Mouse (Mus musculus): ENCODE results near the gene Nexn.

- no peak for TF ChIP-seq CTCF (IDR thresholded peaks at IDR 0.05; ENCODE audit: borderline replicate concordance, insufficient read depth, low read depth, low read length)
- no peak for TF ChIP-seq POLR2A (IDR thresholded peaks at IDR 0.05; ENCODE audit: borderline replicate concordance, insufficient read depth, low read length)
Observed at GRCm38 (mm10) chr3:152305971-152306370, 39.8 kb upstream of the Nexn start.
